Mouse (Mus musculus) thymus, adult 2 months (tissue): Measurements from ENCODE around the gene Dlgap5. TPM values are rescaled to one million over a fixed set of nuclear protein-coding genes. Genes with fewer than 3 reads are reported as not detected.

Source experiments
- DNase-seq: peaks from one replicate; pipeline ENCODE4 v3.0.0; 2021
- H3K27ac ChIP-seq: fragments of 200-500 bp; 2 replicates; pipeline ENCODE4 v1.5.1; 2012; ENCODE audit warnings: low read length, control low read depth; ENCODE audit not compliant: control insufficient read depth, insufficient read depth
- H3K27me3 ChIP-seq: fragments of 200-500 bp; 2 replicates; pipeline ENCODE4 v1.6.1; 2012; ENCODE audit warnings: mild to moderate bottlenecking, low read length, moderate library complexity, mixed read lengths; ENCODE audit not compliant: control insufficient read depth, insufficient read depth
- H3K36me3 ChIP-seq: fragments of 200-500 bp; 2 replicates; pipeline ENCODE4 v1.6.1; 2012; ENCODE audit warnings: mild to moderate bottlenecking, low read length, moderate library complexity; ENCODE audit not compliant: control insufficient read depth, insufficient read depth
- H3K4me1 ChIP-seq: fragments of 200-500 bp; replicated peaks from 2 replicates; pipeline ENCODE4 v1.6.1; 2012; ENCODE audit warnings: low read length; ENCODE audit not compliant: control insufficient read depth, insufficient read depth
- H3K4me3 ChIP-seq: fragments of 200-500 bp; 2 replicates; pipeline ENCODE4 v1.5.1; 2012; ENCODE audit warnings: mild to moderate bottlenecking, low read length, control low read depth, moderate library complexity; ENCODE audit not compliant: control insufficient read depth, insufficient read depth
- CTCF ChIP-seq: fragments of 200-500 bp; IDR thresholded peaks from 2 replicates; pipeline ENCODE4 v1.5.1; 2012; ENCODE audit warnings: mild to moderate bottlenecking, control low read depth, low read length, moderate library complexity, borderline replicate concordance; ENCODE audit not compliant: control insufficient read depth, poor library complexity, insufficient read depth; ENCODE audit errors: extremely low read depth
- POLR2A ChIP-seq: fragments of 200-500 bp; IDR thresholded peaks from 2 replicates; pipeline ENCODE4 v1.6.1; 2012; ENCODE audit warnings: mild to moderate bottlenecking, low read length, control low read depth, moderate library complexity; ENCODE audit not compliant: control insufficient read depth, poor library complexity, insufficient read depth; ENCODE audit errors: extremely low read depth
- WGBS: fragments of 180-500 bp; shearing (Covaris S2); methylation state at CpG from one replicate; pipeline ENCODE4 v1.1.7; 2018; 5-methylcytosine and 5-hydroxymethylcytosine counted together
- polyA plus RNA-seq: library from polyadenylated mRNA; depleted of rRNA; stranded (reverse); fragments of >200 nt; gene quantifications from 2 replicates; pipeline ENCODE4 v1.2.3, GENCODE M21; 2012

Dlgap5 gene
- polyA plus RNA-seq, 1 experiment = 15.5 TPM

- no peak overlapping the region for H3K4me3 ChIP-seq
- 67% methylated on average over 2 of the region's 2 CpGs for WGBS
- TF ChIP-seq POLR2A (no peak), CTCF (no peak)
- H3K4me1 ChIP-seq = peaks cover 8% of the 10 kb centered on the region
- H3K36me3 ChIP-seq = no peaks in the 10 kb centered on the region
- no peak for DNase-seq
- no peaks in the 10 kb centered on the region for H3K27me3 ChIP-seq
- no peak overlapping the region for H3K27ac ChIP-seq
Measured at GRCm38 (mm10) chr14:47421606-47422005, 3.4 kb upstream of the Dlgap5 start.

DNA sequence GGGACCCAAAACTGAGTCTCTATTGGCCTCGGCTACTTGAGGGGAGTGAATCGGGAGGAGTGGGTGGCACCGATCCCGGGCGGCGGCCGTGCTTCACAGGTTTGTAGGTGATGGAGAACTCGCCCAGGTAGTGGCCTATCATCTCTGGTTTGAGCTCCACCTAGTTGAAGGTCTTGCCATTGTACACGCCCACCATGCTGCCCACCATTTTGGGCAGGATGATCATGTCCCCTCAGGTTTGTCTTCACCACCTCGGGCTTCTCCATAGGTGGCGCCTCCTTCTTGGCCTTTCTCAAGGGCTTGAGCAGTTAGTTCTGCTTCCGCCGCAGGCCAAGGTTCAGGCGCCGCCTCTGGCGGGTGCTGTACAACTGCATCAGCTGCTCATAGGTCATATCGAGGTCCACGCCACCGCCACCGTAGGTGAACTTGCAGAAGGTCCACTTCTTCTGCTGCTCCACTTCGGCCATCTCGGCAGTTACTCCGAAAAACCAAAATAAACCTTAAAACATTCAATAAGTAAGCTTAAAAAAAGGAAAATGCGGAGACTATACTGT lies 1.6 kb upstream of the Dlgap5 start:
- WGBS = 98% methylated on average over 24 of the region's 24 CpGs
- Histone ChIP-seq H3K27me3 (no peaks in the 10 kb centered on the region), H3K36me3 (peaks cover 9% of the 10 kb centered on the region; the same call in 1 of the 2 replicates), H3K4me3 (no peak overlapping the region), H3K4me1 (peaks cover 8% of the 10 kb centered on the region), H3K27ac (no peak overlapping the region)
- TF ChIP-seq POLR2A (no peak), CTCF (no peak)
- no peak for DNase-seq

DNA sequence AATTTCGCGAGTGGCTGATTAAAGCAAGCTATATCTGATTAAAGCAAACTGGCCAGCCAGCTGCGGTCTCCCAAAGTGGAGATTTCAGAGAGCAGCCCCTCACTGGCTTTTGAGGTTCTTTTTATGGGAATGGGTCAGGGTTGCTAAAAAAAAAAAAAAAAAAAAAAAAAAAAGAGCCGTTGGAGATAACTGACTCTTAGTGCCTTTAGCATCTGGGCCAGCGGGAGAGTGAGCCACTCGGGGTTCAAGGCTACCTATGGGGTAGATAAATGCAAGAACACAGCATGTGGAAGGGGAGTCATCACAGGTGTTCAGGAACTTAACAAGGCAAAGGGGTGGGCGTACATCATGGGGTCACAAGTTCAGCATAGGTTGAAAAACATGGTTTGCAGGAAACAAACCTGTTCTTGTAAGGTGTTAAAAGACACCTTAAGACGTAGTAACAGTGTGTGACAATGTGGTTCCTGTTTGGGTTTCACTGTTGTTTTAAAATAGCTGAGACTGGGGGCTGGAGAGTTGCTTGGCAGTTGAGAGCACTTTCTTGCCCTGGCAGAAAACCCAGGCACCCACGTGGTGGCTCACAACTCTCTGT lies 923 bp upstream of the Dlgap5 start:
- no peak overlapping the region for H3K4me3 ChIP-seq
- peaks cover 9% of the 10 kb centered on the region; the same call in 1 of the 2 replicates for H3K36me3 ChIP-seq
- peaks cover 8% of the 10 kb centered on the region for H3K4me1 ChIP-seq
- 81% methylated on average over 9 of the region's 9 CpGs for WGBS
- H3K27ac ChIP-seq = no peak overlapping the region
- TF ChIP-seq POLR2A = no peak
- TF ChIP-seq CTCF = no peak
- no peak for DNase-seq
- no peaks in the 10 kb centered on the region for H3K27me3 ChIP-seq

DNA sequence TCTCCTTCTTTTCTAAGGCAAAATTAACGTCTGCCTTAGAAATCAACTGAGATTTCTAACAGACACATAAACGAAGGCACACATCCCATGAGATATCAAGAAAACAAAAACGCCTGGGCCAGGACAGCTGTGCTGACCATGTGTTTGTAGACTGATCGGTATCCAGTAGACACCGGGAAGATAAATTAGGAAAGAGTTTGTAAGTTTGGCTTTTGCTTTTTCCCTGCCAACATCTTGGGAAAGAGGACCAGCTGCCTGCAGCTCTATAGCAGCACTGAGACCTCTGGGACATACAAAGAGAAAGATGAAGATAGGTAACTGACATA lies 422 bp upstream of the Dlgap5 start:
- DNase-seq = no peak
- TF ChIP-seq POLR2A = no peak
- no peak for TF ChIP-seq CTCF
- Histone ChIP-seq H3K4me1 (peaks cover 8% of the 10 kb centered on the region), H3K36me3 (peaks cover 9% of the 10 kb centered on the region), H3K27me3 (no peaks in the 10 kb centered on the region), H3K4me3 (peak overlapping the region; percentile 26; the same call in 1 of the 2 replicates), H3K27ac (no peak overlapping the region)
- WGBS = 69% methylated on average over 5 of the region's 5 CpGs

GRCm38 (mm10) chr14:47417346-47417745 lies 861 bp downstream of the Dlgap5 start:
- Histone ChIP-seq H3K27me3 (no peaks in the 10 kb centered on the region), H3K36me3 (peaks cover 9% of the 10 kb centered on the region), H3K4me3 (peak overlapping the region; percentile 33), H3K27ac (no peak overlapping the region), H3K4me1 (peaks cover 8% of the 10 kb centered on the region)
- WGBS = 49% methylated on average over 3 of the region's 3 CpGs
- no peak for TF ChIP-seq CTCF
- no peak for TF ChIP-seq POLR2A
- DNase-seq = no peak

- Histone ChIP-seq H3K27ac (no peak overlapping the region), H3K36me3 (peaks cover 64% of the 10 kb centered on the region), H3K27me3 (no peaks in the 10 kb centered on the region), H3K4me1 (no peaks in the 10 kb centered on the region), H3K4me3 (no peak overlapping the region)
- no peak for DNase-seq
- TF ChIP-seq CTCF = no peak
- no peak for TF ChIP-seq POLR2A
- 95% methylated on average over 9 of the region's 9 CpGs for WGBS
Measured at GRCm38 (mm10) chr14:47406000-47406399, 12.2 kb downstream of the Dlgap5 start.

DNA sequence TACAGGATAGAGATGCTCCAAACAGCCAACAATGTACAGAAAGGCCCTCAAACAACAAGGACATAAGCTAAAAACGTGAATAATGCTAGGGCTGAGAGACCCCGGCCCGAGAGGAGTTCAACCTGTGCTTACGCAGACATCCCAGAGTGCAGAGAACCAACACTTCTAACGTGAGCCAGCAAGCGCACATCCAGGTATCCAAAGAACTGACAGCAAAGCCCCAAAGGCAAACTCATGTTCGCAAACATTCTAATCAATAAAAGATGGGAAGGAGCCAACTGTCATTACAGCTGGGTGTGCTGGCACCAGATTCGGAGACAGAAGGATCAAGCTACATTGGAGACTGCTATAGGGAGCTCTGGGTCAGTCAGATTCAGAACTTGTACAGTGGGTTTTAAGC lies 15.5 kb downstream of the Dlgap5 start:
- H3K36me3 ChIP-seq = peaks cover 65% of the 10 kb centered on the region
- no peak for DNase-seq
- no peaks in the 10 kb centered on the region for H3K4me1 ChIP-seq
- H3K27ac ChIP-seq = no peak overlapping the region
- WGBS = over 99% methylated on average over 8 of the region's 8 CpGs
- H3K27me3 ChIP-seq = no peaks in the 10 kb centered on the region
- H3K4me3 ChIP-seq = no peak overlapping the region
- TF ChIP-seq POLR2A (no peak), CTCF (no peak)

DNA sequence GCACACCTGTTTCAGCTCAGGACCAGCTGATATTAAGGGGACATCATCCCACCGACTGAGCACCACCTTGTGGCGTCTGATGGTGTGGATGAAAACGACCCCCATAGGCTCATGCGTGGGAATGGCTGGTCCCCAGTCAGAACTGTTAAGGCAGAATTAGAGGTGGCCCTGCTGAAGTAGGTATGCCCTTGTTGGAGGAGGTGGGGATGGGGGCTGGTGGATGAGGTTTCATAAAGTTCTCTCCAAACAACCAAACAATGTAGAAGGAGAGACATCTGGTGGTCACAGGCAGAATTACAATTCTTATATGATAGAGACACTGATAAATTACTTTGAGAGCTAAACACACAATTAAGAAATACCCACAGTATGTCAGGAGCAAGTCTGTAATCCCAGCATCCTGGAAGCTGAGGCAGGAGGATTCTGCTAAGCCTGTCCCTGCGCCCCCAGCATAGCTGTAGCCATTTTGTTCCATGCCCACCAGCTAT lies 22.0 kb downstream of the Dlgap5 start:
- peak overlapping the region; percentile 24; the same call in 1 of the 2 replicates for H3K27ac ChIP-seq
- H3K36me3 ChIP-seq = peaks cover 58% of the 10 kb centered on the region
- no peak overlapping the region for H3K4me3 ChIP-seq

More for the DNA sequence above, 22.0 kb downstream of the Dlgap5 start:
- no peak for TF ChIP-seq POLR2A
- TF ChIP-seq CTCF = 0 out of 2 replicates have a peak, but pooled peaks have one; percentile 31
- Histone ChIP-seq H3K27me3 (no peaks in the 10 kb centered on the region), H3K4me1 (0 out of 2 replicates have a peak, but pooled peaks cover 5% of the 10 kb centered on the region)
- WGBS = 66% methylated on average over 5 of the region's 5 CpGs
- DNase-seq = peak; percentile 40
